Mouse (Mus musculus) liver, embryonic 15.5 days (tissue): Measurements from ENCODE around the gene Timd2. TPM values are rescaled to one million over a fixed set of nuclear protein-coding genes. Genes with fewer than 3 reads are reported as not detected.
A peak's percentile ranks its signal among the peaks of the same experiment; 100 is the strongest.
"Not testable (repeated sequence)": the region's sequence is repeated elsewhere in the genome, so short reads cannot be mapped to it uniquely, and the experiment has no call there.

ENCODE experiments used
- ATAC-seq: fragments of 200-750 bp; cut with Nextera tagmentation; 2 replicates; pipeline ENCODE4 v1.8.0; 2017; ENCODE audit warnings: moderate number of reproducible peaks, mild to moderate bottlenecking, moderate library complexity; ENCODE audit not compliant: insufficient read depth
- H3K27ac ChIP-seq: fragments of 300-500 bp; sonication (generic); replicated peaks from 2 replicates; pipeline ENCODE4 v1.5.1; 2015; ENCODE audit warnings: mild to moderate bottlenecking, inconsistent platforms
- H3K27me3 ChIP-seq: fragments of 300-500 bp; sonication (generic); 2 replicates; pipeline ENCODE4 v1.6.1; 2015; ENCODE audit warnings: mild to moderate bottlenecking, inconsistent platforms
- H3K36me3 ChIP-seq: fragments of 300-500 bp; sonication (generic); replicated peaks from 2 replicates; pipeline ENCODE4 v1.6.1; 2015; ENCODE audit warnings: moderate library complexity, mild to moderate bottlenecking, inconsistent platforms
- H3K4me1 ChIP-seq: fragments of 300-500 bp; sonication (generic); replicated peaks from 2 replicates; pipeline ENCODE4 v1.6.1; 2015; ENCODE audit warnings: inconsistent platforms
- H3K4me2 ChIP-seq: fragments of 300-500 bp; sonication (generic); 2 replicates; pipeline ENCODE4 v1.6.1; 2015; ENCODE audit warnings: moderate library complexity, mild to moderate bottlenecking, inconsistent platforms
- H3K4me3 ChIP-seq: fragments of 300-500 bp; sonication (generic); replicated peaks from 2 replicates; pipeline ENCODE4 v1.5.1; 2015; ENCODE audit warnings: mild to moderate bottlenecking, inconsistent platforms
- H3K9ac ChIP-seq: fragments of 300-500 bp; sonication (generic); 2 replicates; pipeline ENCODE4 v1.6.1; 2015; ENCODE audit warnings: moderate library complexity, mild to moderate bottlenecking, inconsistent platforms
- H3K9me3 ChIP-seq: fragments of 300-500 bp; sonication (generic); replicated peaks from 2 replicates; pipeline ENCODE4 v1.6.1; 2016; ENCODE audit warnings: inconsistent platforms
- WGBS: fragments of 180-500 bp; shearing (Covaris S2); methylation state at CpG from one replicate; pipeline ENCODE4 v1.1.7; 2015; ENCODE audit warnings: mixed read lengths; ENCODE audit not compliant: insufficient replicate concordance; 5-methylcytosine and 5-hydroxymethylcytosine counted together
- polyA plus RNA-seq: library from polyadenylated mRNA; unstranded; fragments of >200 nt; fragmentation: Nextera tagmentation; extraction: Ambion mirVana; gene quantifications from 2 replicates; pipeline ENCODE4 v1.2.1, GENCODE M21; 2015

Gene Timd2
- polyA plus RNA-seq, 1 experiment from 2014 or later, result 49.7 TPM

DNA sequence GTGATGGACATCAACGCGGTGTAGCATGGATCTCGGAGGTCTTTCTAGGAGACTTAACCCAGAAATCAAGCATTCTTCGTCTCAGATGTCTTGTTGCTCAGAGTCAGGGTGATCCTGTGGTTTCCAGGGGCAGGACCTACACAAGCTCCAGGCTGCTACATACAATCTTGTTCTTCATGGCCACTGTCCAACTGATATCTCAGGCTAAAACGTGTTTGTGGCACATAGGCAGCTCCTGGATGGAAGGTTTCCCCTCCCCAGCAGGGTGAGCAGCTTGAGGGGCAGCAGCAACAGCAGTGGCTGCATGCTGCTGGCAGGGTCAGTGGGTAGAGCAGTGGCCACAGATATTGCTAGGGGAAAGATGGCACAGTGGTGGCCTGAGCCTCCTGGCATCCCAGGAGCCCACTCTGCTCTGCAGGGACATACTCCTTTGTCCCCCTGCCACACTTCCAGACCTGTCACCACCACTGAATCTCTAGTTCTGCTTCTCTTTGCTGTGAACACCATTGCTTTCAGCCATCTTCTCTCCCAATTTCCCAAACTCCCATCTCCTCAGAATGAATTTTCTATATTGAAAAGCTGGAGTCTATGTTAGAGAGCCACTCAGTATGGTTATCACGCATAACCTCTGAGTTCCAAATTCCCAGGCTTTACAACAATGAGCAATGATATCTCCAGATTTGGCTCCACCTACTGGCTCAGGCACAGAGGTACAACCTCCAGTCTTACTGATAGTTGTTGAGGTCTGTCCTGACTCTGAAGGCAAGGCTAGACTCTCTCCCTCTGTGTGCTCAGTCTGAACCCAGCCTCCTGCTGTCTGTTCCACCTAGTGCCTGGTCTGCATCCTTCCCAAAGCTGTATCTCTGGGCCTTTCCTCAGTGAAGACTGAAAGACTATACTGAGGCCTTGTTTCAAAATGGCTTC lies 41.0 kb downstream of the Timd2 start:
- Histone ChIP-seq H3K27ac (no peak overlapping the region), H3K4me2 (no peak overlapping the region), H3K27me3 (no peaks in the 10 kb centered on the region), H3K9ac (no peak overlapping the region), H3K4me1 (peaks cover 10% of the 10 kb centered on the region; the same call in 1 of the 2 replicates), H3K4me3 (no peak overlapping the region), H3K9me3 (no peaks in the 10 kb centered on the region), H3K36me3 (no peaks in the 10 kb centered on the region)
- peak; percentile 14; the same call in 1 of the 2 replicates for ATAC-seq
- 49% methylated on average over 6 of the region's 6 CpGs for whole genome bisulfite sequencing

DNA sequence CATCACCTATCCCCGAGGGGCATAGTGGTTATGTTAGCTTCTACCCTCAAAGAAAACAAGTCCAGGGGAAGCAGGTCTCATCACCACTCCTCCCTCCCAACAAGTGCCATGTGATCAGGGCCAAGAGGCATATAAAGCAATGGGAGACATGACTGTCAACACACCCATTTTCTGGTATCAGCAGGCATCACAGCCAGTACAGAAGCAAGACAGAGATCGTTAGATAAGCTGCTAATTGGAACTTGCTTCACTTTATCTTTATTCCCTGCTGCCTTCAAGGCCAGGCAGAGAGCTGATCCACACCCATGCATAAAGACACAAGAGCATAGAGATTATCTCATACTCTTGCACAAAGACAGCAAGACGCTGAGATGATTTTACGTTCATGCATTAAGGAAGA lies 43.6 kb downstream of the Timd2 start:
- Histone ChIP-seq H3K27me3 (no peaks in the 10 kb centered on the region), H3K27ac (no peak overlapping the region), H3K4me1 (peaks cover 10% of the 10 kb centered on the region; the same call in 1 of the 2 replicates), H3K4me3 (no peak overlapping the region), H3K4me2 (no peak overlapping the region), H3K9ac (no peak overlapping the region), H3K9me3 (no peaks in the 10 kb centered on the region), H3K36me3 (no peaks in the 10 kb centered on the region)
- peak; percentile 85 for ATAC-seq
- WGBS, result 37% methylated on average over 4 of the region's 4 CpGs

- H3K9ac ChIP-seq, result no peak overlapping the region
- no peak overlapping the region for H3K27ac ChIP-seq
- no peaks in the 10 kb centered on the region for H3K9me3 ChIP-seq
- H3K4me3 ChIP-seq, result no peak overlapping the region
- no peaks in the 10 kb centered on the region for H3K4me1 ChIP-seq
- no peaks in the 10 kb centered on the region for H3K27me3 ChIP-seq
- no peaks in the 10 kb centered on the region for H3K36me3 ChIP-seq
- 54% methylated on average over 3 of the region's 3 CpGs for WGBS
- ATAC-seq, result no peak
- no peak overlapping the region for H3K4me2 ChIP-seq
These were observed 54.4 kb downstream of the Timd2 start for GRCm38 (mm10) chr11:46652476-46652875.

DNA sequence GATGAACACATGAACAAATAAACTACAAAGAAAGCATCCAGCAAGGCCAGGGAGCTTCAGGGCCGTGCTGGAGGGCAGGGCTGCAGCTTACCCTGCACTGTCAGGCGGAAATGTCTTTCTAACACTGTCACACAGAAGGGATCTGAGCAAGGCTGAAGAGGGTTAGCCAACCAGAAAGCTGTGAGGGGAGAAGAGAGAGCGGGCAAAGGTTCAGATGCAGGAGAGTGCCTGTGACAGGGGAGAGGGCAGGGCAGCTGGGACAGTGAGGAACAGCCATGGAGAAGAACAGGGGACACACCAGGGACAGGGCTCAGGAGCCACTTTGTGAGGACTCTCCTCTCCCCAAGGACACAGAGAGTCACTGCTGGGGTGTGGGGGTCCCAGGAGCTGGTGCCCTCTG lies 57.2 kb downstream of the Timd2 start:
- not testable (repeated sequence) for H3K4me2 ChIP-seq, H3K9ac ChIP-seq, H3K27ac ChIP-seq, H3K9me3 ChIP-seq, H3K27me3 ChIP-seq, H3K36me3 ChIP-seq, H3K4me3 ChIP-seq, ATAC-seq, H3K4me1 ChIP-seq
- WGBS, result 42% methylated on average over 3 of the region's 3 CpGs

DNA sequence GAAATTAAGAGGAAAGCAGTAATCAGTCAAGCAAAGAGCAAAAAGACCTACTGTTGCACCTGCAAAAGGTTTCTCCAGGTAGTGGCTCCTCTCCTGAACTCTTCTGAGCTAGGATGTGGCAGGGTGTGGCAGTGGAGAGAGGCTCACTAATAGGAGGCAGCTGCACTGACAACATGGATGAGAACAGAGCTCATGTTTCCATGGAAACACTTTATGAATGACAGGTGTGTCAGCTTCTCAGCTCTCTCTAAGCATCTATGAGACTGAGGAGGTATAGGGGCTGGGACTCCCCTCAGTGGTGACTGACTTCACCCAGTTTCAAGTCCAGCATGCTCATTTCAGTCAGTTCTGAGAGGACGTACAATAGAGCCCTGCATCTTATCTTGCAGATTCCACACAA lies 62.0 kb downstream of the Timd2 start:
- no peak overlapping the region for H3K27ac ChIP-seq
- 36% methylated on average over 1 of the region's 1 CpGs for WGBS
- no peaks in the 10 kb centered on the region for H3K4me1 ChIP-seq
- no peaks in the 10 kb centered on the region for H3K36me3 ChIP-seq
- no peaks in the 10 kb centered on the region for H3K9me3 ChIP-seq
- H3K27me3 ChIP-seq, result no peaks in the 10 kb centered on the region
- H3K4me2 ChIP-seq, result no peak overlapping the region
- no peak overlapping the region for H3K9ac ChIP-seq
- no peak overlapping the region for H3K4me3 ChIP-seq
- ATAC-seq, result no peak

GRCm38 (mm10) chr11:46636568-46636967 lies 70.3 kb downstream of the Timd2 start:
- 49% methylated on average over 3 of the region's 3 CpGs for WGBS
- Histone ChIP-seq H3K9me3 (no peaks in the 10 kb centered on the region), H3K4me1 (no peaks in the 10 kb centered on the region), H3K4me2 (no peak overlapping the region), H3K9ac (no peak overlapping the region), H3K4me3 (no peak overlapping the region), H3K36me3 (no peaks in the 10 kb centered on the region), H3K27me3 (no peaks in the 10 kb centered on the region), H3K27ac (no peak overlapping the region)
- no peak for ATAC-seq

GRCm38 (mm10) chr11:46635516-46635915 lies 71.3 kb downstream of the Timd2 start:
- not testable (repeated sequence) for H3K9ac ChIP-seq, H3K4me2 ChIP-seq
- 64% methylated on average over 4 of the region's 4 CpGs for WGBS

GRCm38 (mm10) chr11:46631635-46632034 lies 75.2 kb downstream of the Timd2 start:
- no peak overlapping the region for H3K9ac ChIP-seq

More at GRCm38 (mm10) chr11:46635516-46635915, 71.3 kb downstream of the Timd2 start:
- H3K27me3 ChIP-seq, ATAC-seq, H3K27ac ChIP-seq, H3K9me3 ChIP-seq, H3K4me1 ChIP-seq, H3K36me3 ChIP-seq, H3K4me3 ChIP-seq: not testable (repeated sequence)

GRCm38 (mm10) chr11:46629211-46629795 lies 77.6 kb downstream of the Timd2 start, which contains the start of gene Dppa1:
Dppa1 (minus strand) TSS chr11:46629261.
- H3K9ac ChIP-seq, result no peak within 1 kb of the TSS
- H3K9me3 ChIP-seq, result no peaks in the 10 kb centered on the region
- no peak for ATAC-seq
- H3K36me3 ChIP-seq, result no peaks in the 10 kb centered on the region
- H3K4me2 ChIP-seq, result no peak within 1 kb of the TSS
- no peak within 1 kb of the TSS for H3K4me3 ChIP-seq
- no peaks in the 10 kb centered on the region for H3K4me1 ChIP-seq
- no peak within 1 kb of the TSS for H3K27ac ChIP-seq
- H3K27me3 ChIP-seq, result no peaks in the 10 kb centered on the region
- 55% methylated on average over 2 of the region's 2 CpGs for WGBS

More at GRCm38 (mm10) chr11:46631635-46632034, 75.2 kb downstream of the Timd2 start:
- Histone ChIP-seq H3K4me1 (no peaks in the 10 kb centered on the region), H3K27ac (no peak overlapping the region), H3K4me2 (no peak overlapping the region), H3K36me3 (no peaks in the 10 kb centered on the region), H3K4me3 (no peak overlapping the region), H3K27me3 (no peaks in the 10 kb centered on the region), H3K9me3 (no peaks in the 10 kb centered on the region)
- 20% methylated on average over 3 of the region's 3 CpGs for WGBS
- no peak for ATAC-seq

DNA sequence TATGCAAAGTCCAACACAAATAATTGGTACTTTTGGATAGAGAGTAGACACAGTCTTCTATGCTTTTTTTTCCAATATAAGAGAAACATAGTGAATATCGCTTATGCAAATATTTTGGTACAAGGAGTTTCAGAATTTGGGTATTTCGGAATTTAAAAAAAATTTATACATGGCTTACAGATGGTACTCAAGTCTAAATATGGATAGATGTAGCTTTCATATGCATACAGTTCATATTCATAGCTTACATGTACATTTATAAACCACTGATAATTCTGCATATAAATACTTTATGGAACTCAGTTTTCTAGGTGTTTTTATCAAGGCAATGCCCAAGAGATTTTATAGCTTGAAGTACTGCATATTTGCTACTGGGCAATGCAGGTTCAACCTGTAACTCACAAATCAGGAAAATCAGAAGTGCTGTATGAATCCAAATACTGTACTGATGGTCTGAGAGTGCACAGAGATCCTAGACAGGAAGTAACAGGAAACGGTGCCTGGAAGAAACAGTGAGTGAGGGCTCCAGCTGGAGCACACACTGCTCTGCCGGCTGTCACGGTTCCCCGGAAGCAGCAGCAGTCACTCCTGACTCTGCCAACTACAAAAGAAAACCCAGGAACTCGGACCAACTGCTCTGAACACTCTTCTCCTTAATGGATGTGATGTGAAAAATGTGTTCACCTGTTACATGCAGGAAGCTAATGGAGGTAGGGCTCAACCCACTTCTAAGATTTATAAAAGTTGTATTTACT lies 86.3 kb downstream of the Timd2 start:
- Histone ChIP-seq H3K4me1 (no peaks in the 10 kb centered on the region), H3K4me3 (no peak overlapping the region), H3K27me3 (no peaks in the 10 kb centered on the region), H3K9me3 (no peaks in the 10 kb centered on the region), H3K27ac (no peak overlapping the region), H3K9ac (no peak overlapping the region), H3K4me2 (no peak overlapping the region), H3K36me3 (no peaks in the 10 kb centered on the region)
- no peak for ATAC-seq
- WGBS, result 41% methylated on average over 7 of the region's 7 CpGs

DNA sequence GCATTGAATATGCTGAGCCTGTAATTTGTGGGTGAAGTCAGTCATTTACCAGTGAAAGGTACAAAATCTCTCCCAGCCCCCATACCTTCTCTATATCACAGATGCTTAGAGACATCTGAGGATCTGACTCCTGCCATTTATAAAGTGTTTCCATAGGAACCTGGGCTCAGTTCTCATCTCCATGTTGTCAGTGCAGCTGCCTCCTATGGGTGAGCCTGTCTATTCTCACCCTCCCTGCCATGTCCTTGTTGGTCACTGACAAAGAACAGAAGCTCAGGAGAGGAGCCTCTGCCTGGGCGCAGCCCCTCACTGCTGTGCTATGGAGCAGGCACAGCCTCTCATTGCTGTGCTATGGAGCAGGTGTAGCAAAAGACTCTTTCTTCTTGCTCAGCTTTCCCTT lies 86.9 kb downstream of the Timd2 start:
- ATAC-seq, result no peak
- Histone ChIP-seq H3K4me3 (no peak overlapping the region), H3K4me2 (no peak overlapping the region), H3K9me3 (no peaks in the 10 kb centered on the region), H3K36me3 (no peaks in the 10 kb centered on the region), H3K27ac (no peak overlapping the region), H3K27me3 (no peaks in the 10 kb centered on the region), H3K4me1 (no peaks in the 10 kb centered on the region), H3K9ac (no peak overlapping the region)
- WGBS, result 53% methylated on average over 1 of the region's 1 CpGs
